Mouse (Mus musculus): ENCODE results near the gene Sub1. TPM values are rescaled to one million over a fixed set of nuclear protein-coding genes. Genes with fewer than 3 reads are reported as not detected.
A peak's percentile ranks its signal among the peaks of the same experiment; 100 is the strongest.

Sub1 gene
- polyA plus RNA-seq, 1 experiment from 2014 or later, result 772 TPM

GRCm38 (mm10) chr15:12026932-12027450, 30.2 kb upstream of the Sub1 start:
- no peaks in the 10 kb centered on the region for H3K27me3 ChIP-seq (replicated peaks; ENCODE audit: low read depth, poor library complexity, severe bottlenecking)
- WGBS, result 89% methylated on average over 5 of the region's 5 CpGs
- H3K27ac ChIP-seq (replicated peaks), result no peak overlapping the region
- no peaks in the 10 kb centered on the region for H3K36me3 ChIP-seq (replicated peaks)
- H3K4me1 ChIP-seq, result no peaks in the 10 kb centered on the region
- H3K4me3 ChIP-seq, result no peak overlapping the region
- no peaks in the 10 kb centered on the region for H3K9me3 ChIP-seq
- DNase-seq (ENCODE audit: low spot score), result no peak

DNA sequence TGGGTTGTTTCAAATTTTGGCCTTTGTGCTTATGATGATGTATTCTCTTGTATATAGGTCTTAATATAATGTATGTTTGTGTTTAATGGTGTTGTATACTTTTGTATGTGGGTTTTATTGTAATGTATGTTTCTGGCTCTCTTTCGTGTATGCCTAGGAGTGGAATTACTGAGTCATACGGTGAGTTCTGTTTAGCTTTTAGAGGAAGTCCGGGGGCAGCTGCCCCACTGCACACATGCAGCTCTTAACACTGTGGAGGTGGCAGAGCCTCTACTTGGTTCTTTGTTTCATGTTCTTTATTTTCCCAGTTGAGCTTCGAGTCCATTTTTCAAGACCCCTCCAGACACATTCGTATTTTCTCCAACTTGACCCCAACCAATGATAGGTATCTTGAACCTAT, 29.2 kb upstream of the Sub1 start:
- WGBS, result 87% methylated on average over 5 of the region's 5 CpGs
- no peaks in the 10 kb centered on the region for H3K36me3 ChIP-seq (replicated peaks)

DNA sequence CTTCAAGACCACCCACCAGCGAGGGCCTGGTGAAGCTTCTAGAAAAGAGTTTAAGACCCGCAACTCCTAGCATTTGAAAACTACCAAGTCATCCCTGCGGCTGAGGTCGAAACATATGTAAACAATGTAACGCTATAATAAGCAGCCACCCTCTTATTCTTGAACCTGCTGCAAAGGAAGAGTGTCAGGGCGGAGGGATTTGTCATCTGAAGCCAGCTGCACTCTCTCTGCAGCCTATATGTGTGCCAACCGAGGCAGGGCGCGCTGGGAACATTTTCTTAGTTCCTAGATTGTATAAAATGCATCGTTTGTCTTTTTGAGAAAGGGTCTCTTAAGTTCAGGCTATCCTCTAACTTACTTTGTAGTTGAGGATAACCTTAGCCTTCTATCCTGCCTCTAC, 28.6 kb upstream of the Sub1 start:
- no peak overlapping the region for H3K27ac ChIP-seq (replicated peaks)
- H3K27me3 ChIP-seq (replicated peaks; ENCODE audit: low read depth, poor library complexity, severe bottlenecking), result no peaks in the 10 kb centered on the region
- no peaks in the 10 kb centered on the region for H3K9me3 ChIP-seq
- H3K4me1 ChIP-seq, result no peaks in the 10 kb centered on the region
- WGBS, result 86% methylated on average over 10 of the region's 10 CpGs
- H3K36me3 ChIP-seq (replicated peaks), result no peaks in the 10 kb centered on the region
- no peak for DNase-seq (ENCODE audit: low spot score)
- no peak overlapping the region for H3K4me3 ChIP-seq

More for the DNA sequence above, 29.2 kb upstream of the Sub1 start:
- Histone ChIP-seq H3K27ac (replicated peaks) (no peak overlapping the region), H3K4me3 (no peak overlapping the region), H3K27me3 (replicated peaks; ENCODE audit: low read depth, poor library complexity, severe bottlenecking) (no peaks in the 10 kb centered on the region), H3K9me3 (no peaks in the 10 kb centered on the region), H3K4me1 (no peaks in the 10 kb centered on the region)
- no peak for DNase-seq (ENCODE audit: low spot score)

GRCm38 (mm10) chr15:12024791-12025268, 28.0 kb upstream of the Sub1 start:
- WGBS, result 60% methylated on average over 14 of the region's 14 CpGs
- no peak for DNase-seq (ENCODE audit: low spot score)
- no peak overlapping the region for H3K4me3 ChIP-seq
- no peaks in the 10 kb centered on the region for H3K4me1 ChIP-seq
- no peak overlapping the region for H3K27ac ChIP-seq (replicated peaks)
- H3K27me3 ChIP-seq (replicated peaks; ENCODE audit: low read depth, poor library complexity, severe bottlenecking), result no peaks in the 10 kb centered on the region
- H3K36me3 ChIP-seq (replicated peaks), result no peaks in the 10 kb centered on the region
- no peaks in the 10 kb centered on the region for H3K9me3 ChIP-seq

GRCm38 (mm10) chr15:12019443-12019842, 22.7 kb upstream of the Sub1 start:
- Histone ChIP-seq H3K4me3 (no peak overlapping the region), H3K9me3 (no peaks in the 10 kb centered on the region), H3K36me3 (replicated peaks) (no peaks in the 10 kb centered on the region), H3K27me3 (replicated peaks; ENCODE audit: low read depth, poor library complexity, severe bottlenecking) (no peaks in the 10 kb centered on the region), H3K4me1 (peaks cover 4% of the 10 kb centered on the region; the same call in 1 of the 2 replicates), H3K27ac (replicated peaks) (no peak overlapping the region)
- WGBS, result 92% methylated on average over 14 of the region's 14 CpGs
- DNase-seq (ENCODE audit: low spot score), result no peak

GRCm38 (mm10) chr15:12018428-12018757, 21.6 kb upstream of the Sub1 start:
- Histone ChIP-seq H3K27me3 (replicated peaks; ENCODE audit: low read depth, poor library complexity, severe bottlenecking) (no peaks in the 10 kb centered on the region), H3K4me3 (no peak overlapping the region), H3K27ac (replicated peaks) (no peak overlapping the region), H3K9me3 (no peaks in the 10 kb centered on the region), H3K36me3 (replicated peaks) (no peaks in the 10 kb centered on the region), H3K4me1 (peaks cover 4% of the 10 kb centered on the region; the same call in 1 of the 2 replicates)
- WGBS, result 79% methylated on average over 6 of the region's 6 CpGs
- no peak for DNase-seq (ENCODE audit: low spot score)

- Histone ChIP-seq H3K27ac (replicated peaks) (no peak overlapping the region), H3K4me1 (peaks cover 4% of the 10 kb centered on the region; the same call in 1 of the 2 replicates)
Observed at GRCm38 (mm10) chr15:12017700-12018427, 21.1 kb upstream of the Sub1 start.

DNA sequence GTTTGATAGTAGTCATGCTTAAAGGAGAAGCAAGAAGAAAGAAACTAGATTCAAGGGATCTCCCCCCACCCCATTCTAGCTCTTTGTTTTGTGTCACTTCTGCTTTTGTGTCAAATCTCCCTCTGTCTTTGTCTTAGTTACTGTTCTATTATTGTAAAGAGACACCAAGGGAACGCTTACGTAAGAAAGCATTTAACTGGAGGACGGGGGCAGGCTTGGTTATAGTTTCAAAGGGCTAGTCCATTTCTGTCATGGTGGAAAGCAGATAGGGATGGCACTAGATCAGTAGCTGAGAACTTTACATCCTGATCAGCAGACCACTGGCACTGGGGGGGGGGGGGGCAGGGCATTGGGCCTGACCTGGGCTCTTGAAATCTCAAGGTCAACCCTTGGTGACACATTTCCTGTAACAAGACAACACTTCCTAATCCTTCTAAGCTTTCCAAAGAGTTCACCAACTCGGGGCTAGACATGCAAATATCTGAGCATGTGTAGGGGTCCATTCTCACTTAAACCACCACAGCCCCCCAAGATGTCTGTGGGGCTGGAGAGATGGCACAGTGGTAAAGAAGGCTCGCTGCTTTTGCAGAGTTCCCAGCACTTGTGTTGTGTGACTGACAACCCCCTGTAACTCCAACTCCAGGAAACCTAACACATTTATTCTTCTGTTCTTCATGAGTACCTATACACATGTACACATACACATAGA, 17.6 kb upstream of the Sub1 start:
- H3K4me1 ChIP-seq, result peaks cover 4% of the 10 kb centered on the region; the same call in 1 of the 2 replicates
- H3K27me3 ChIP-seq (replicated peaks; ENCODE audit: low read depth, poor library complexity, severe bottlenecking), result no peaks in the 10 kb centered on the region
- no peaks in the 10 kb centered on the region for H3K9me3 ChIP-seq
- H3K36me3 ChIP-seq (replicated peaks), result no peaks in the 10 kb centered on the region
- H3K27ac ChIP-seq (replicated peaks), result no peak overlapping the region
- WGBS, result 77% methylated on average over 5 of the region's 5 CpGs
- no peak overlapping the region for H3K4me3 ChIP-seq
- DNase-seq (ENCODE audit: low spot score), result no peak

More at GRCm38 (mm10) chr15:12017700-12018427, 21.1 kb upstream of the Sub1 start:
- H3K27me3 ChIP-seq (replicated peaks; ENCODE audit: low read depth, poor library complexity, severe bottlenecking), result no peaks in the 10 kb centered on the region
- H3K4me3 ChIP-seq, result no peak overlapping the region
- no peak for DNase-seq (ENCODE audit: low spot score)
- no peaks in the 10 kb centered on the region for H3K9me3 ChIP-seq
- WGBS, result 46% methylated on average over 13 of the region's 13 CpGs
- no peaks in the 10 kb centered on the region for H3K36me3 ChIP-seq (replicated peaks)

- no peak for DNase-seq (ENCODE audit: low spot score)
- no peak overlapping the region for H3K27ac ChIP-seq (replicated peaks)
- no peaks in the 10 kb centered on the region for H3K9me3 ChIP-seq
- H3K4me3 ChIP-seq, result no peak overlapping the region
- WGBS, result 71% methylated on average over 6 of the region's 6 CpGs
- no peaks in the 10 kb centered on the region for H3K27me3 ChIP-seq (replicated peaks; ENCODE audit: low read depth, poor library complexity, severe bottlenecking)
- H3K36me3 ChIP-seq (replicated peaks), result no peaks in the 10 kb centered on the region
- H3K4me1 ChIP-seq, result peaks cover 4% of the 10 kb centered on the region; the same call in 1 of the 2 replicates
Observed at GRCm38 (mm10) chr15:12013532-12014196, 16.9 kb upstream of the Sub1 start.

GRCm38 (mm10) chr15:12010602-12011044, 13.8 kb upstream of the Sub1 start:
- no peak for DNase-seq (ENCODE audit: low spot score)
- H3K27me3 ChIP-seq (replicated peaks; ENCODE audit: low read depth, poor library complexity, severe bottlenecking), result no peaks in the 10 kb centered on the region
- no peaks in the 10 kb centered on the region for H3K9me3 ChIP-seq
- H3K4me3 ChIP-seq, result peak overlapping the region; percentile 23
- H3K4me1 ChIP-seq, result no peaks in the 10 kb centered on the region
- WGBS, result 47% methylated on average over 18 of the region's 18 CpGs
- no peaks in the 10 kb centered on the region for H3K36me3 ChIP-seq (replicated peaks)
- H3K27ac ChIP-seq (replicated peaks), result no peak overlapping the region

GRCm38 (mm10) chr15:12009712-12010601, 13.2 kb upstream of the Sub1 start:
- H3K27ac ChIP-seq (replicated peaks), result no peak overlapping the region
- H3K4me1 ChIP-seq, result no peaks in the 10 kb centered on the region
- no peaks in the 10 kb centered on the region for H3K27me3 ChIP-seq (replicated peaks; ENCODE audit: low read depth, poor library complexity, severe bottlenecking)
- peak overlapping the region; percentile 23 for H3K4me3 ChIP-seq
- WGBS, result 73% methylated on average over 23 of the region's 23 CpGs
- H3K36me3 ChIP-seq (replicated peaks), result no peaks in the 10 kb centered on the region
- no peaks in the 10 kb centered on the region for H3K9me3 ChIP-seq
- no peak for DNase-seq (ENCODE audit: low spot score)

DNA sequence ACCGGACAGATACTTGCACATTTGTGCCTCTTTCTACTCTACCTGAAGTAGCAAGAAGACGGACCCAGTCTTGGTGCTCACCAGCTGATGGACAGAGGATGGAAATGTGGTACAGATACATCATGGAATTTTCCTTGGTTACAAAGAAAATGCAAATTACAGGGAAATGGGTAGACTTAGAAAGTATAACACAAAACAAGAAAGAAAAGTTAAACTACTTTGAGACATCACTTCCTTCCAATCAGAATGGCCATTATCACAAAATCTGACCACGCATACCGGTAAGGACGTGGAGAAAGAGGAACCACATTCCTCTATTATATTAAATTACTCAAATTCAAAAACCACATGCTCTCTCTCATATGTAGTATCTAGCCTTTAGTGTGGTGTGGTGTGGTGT, 12.1 kb upstream of the Sub1 start:
- 91% methylated on average over 5 of the region's 5 CpGs for WGBS

More for the DNA sequence above, 12.1 kb upstream of the Sub1 start:
- H3K4me3 ChIP-seq, result no peak overlapping the region
- H3K36me3 ChIP-seq (replicated peaks), result no peaks in the 10 kb centered on the region
- H3K9me3 ChIP-seq, result no peaks in the 10 kb centered on the region
- H3K27me3 ChIP-seq (replicated peaks; ENCODE audit: low read depth, poor library complexity, severe bottlenecking), result no peaks in the 10 kb centered on the region
- H3K4me1 ChIP-seq, result no peaks in the 10 kb centered on the region
- DNase-seq (ENCODE audit: low spot score), result no peak
- H3K27ac ChIP-seq (replicated peaks), result no peak overlapping the region

Measured in embryonic facial prominence, embryonic 10.5 days (tissue).